Mouse (Mus musculus): ENCODE data around the gene Cdcp2. TPM values are rescaled to one million over a fixed set of nuclear protein-coding genes. Genes with fewer than 3 reads are reported as not detected.
"Not testable (repeated sequence)": the region's sequence is repeated elsewhere in the genome, so short reads cannot be mapped to it uniquely, and the experiment has no call there.

Cdcp2 gene
- polyA plus RNA-seq, 1 experiment = 0.04 TPM

DNA sequence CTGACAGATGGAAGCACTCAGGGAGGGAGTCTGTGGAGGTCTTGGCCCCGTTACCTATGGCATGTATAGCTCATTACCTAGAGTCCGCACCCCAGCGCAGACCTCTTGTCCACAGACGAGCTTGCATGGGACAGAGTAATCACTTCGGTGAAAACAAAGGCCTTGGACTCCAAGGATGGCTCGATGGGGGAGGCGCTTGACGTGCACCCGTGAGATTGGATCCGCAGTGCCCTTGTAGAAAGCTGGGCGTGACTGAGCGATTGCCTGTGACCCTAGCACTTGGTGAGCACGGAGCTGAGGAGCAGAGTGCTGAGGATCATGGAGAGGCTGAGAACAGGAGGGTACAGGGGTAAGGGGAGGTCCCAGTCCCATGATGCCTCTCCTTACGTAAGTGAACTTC, 5.0 kb upstream of the Cdcp2 start:
- no peak for DNase-seq (ENCODE audit: low read depth)

DNA sequence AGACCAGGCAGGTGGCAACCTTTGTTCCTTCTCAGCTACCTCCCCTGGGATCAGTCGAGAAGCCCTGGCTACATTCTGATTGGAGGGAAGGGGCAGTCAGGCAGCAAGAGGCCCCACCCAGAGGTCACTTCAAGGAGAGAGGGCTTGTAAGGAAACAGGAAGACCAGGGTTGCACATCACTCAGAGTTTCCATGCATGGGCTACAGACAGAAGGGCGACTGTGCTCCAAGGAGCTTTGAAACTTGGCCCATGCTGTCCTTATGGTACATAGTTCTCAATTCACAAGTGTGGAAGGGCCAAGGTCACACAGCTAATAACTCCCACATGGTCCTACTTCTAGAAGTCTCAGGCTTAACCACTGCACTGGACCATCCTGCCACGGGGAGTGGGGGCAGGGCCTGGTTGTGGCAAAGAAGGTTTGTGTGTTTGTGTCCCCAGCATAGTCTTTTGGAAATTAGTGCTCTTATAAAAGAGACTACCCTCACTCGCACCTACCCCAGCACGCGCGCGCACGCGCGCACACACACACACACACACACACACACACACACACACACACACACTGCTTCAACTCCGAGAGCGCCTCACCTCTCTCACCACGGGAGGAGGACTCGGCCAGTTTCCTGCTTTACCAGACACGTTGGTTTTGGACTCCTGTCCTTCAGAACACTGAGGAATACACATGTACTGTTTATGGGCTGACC, 2.1 kb upstream of the Cdcp2 start:
- no peak for DNase-seq (ENCODE audit: low read depth)

DNA sequence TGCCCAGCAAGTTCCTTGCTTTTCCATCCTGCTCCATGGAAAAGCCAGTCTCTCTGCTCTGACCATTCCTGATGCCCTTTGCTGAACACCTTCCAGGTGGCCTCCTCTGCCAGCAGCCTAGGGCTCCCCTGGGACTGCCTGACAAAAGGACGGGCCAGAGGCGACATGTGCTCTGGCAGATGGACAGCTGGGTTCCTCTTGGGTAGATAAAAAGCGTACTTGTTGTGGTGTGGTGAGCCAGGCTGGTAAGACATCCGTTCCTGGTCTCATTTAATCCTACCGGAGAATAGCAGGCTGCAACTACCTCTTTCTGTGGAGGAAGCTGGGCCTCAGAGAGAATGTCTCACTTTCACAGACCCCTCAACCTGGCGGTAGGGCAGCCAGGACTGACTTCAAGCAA, 648 bp upstream of the Cdcp2 start:
- no peak for DNase-seq (ENCODE audit: low read depth)

DNA sequence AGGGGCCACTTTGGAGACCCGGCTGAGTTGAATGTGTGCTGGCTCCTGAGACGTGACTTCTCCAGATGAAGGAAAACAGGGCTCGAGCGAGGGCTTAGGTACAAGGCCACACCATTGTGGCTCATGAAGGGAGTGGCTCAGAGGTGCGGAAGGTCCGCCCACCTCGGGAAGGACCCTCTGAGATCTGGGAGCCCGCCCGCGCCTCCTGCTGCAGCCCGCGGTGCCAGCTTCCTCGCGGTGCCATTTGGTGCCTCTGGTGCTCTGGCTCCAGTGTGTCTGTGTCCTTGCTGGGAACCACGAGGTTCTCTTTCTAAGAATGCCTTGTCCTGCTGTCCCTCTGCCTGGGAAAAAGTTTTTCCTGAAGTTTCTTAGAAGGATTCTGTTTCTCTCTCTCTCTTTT, 1.2 kb downstream of the Cdcp2 start:
- no peak for DNase-seq (ENCODE audit: low read depth)

- DNase-seq (ENCODE audit: low read depth) = no peak
Observed at GRCm38 (mm10) chr4:107098375-107098774, 1.7 kb downstream of the Cdcp2 start.

GRCm38 (mm10) chr4:107098791-107099525, 2.3 kb downstream of the Cdcp2 start:
- no peak for DNase-seq (ENCODE audit: low read depth)

- DNase-seq (ENCODE audit: low read depth) = no peak
Observed at GRCm38 (mm10) chr4:107102220-107102619, 5.5 kb downstream of the Cdcp2 start.

DNA sequence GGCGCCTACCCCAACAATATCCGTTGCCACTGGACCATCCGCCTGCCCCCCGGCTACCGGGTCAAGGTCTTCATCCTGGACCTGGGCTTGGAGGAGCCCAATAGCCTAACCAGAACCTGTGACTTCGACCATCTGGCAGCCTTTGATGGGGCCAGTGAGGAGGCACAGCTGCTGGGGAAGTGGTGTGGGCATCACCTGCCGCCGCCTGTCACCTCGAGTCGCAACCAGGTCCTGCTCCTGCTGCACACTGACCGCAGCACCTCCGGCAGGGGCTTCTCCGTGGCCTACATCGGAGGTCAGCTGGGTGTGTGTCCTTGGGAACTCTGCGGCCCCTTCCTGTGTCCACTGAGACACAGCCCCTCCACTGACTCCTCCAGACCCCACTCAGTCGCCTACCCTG, 10.1 kb downstream of the Cdcp2 start:
- no peak for DNase-seq (ENCODE audit: low read depth)

DNA sequence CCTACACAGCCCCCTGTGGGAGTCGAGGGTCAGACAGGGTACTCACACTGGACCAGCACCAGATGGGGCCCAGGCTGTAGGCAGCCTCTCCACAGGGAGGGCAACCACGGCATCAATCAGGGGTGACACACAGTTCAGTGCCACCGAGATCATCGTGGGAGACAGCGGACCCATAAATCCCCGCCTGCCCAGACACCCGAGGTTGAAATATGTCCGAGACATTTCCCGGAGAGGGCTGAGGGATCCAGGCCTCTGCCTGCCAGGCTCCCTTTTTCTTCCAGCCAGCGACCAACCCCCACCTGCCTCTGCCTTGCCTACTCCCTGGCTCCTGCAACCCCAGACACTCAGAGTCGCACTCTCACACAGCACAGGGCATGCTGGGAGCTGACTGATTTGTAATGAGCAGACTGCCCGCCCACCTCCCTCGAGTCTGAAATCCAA, 11.6 kb downstream of the Cdcp2 start:
- no peak for DNase-seq (ENCODE audit: low read depth)

DNA sequence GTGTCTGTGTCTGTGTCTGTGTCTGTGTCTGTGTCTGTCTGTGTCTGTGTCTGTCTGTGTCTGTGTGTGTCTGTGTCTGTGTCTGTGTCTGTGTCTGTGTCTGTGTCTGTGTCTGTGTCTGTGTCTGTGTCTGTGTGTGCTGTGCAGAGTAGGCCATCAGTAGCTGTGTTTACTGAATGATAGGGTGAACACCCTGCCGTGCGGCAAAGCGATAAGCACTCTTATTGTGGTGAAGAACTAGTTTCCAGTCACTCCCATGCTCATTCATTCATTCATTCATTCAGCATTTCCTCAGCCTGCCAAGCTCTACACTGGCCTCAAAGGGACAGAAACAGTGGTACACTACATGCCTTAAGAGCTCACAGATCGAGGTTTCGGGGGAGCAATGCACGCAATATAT, 12.5 kb downstream of the Cdcp2 start:
- not testable (repeated sequence) for DNase-seq (ENCODE audit: low read depth)

DNA sequence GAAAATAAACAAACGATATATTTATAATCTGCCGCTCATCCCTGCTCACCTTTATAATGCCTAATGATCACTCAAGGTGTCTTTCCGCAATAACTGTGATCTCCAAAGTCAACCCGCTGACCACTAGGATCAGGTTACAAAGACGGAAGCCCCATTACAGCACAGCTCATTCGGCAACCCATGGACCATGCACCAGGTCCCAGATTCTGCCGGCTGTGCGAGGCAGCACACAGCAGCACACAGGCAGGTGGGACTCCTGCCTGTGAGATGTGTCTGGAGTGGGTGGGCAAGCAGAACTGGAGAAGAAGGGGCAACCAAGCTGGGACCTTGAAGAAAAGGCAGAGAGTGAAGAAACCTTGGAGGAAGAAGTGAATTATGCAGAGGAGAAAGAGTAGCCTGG, 17.6 kb downstream of the Cdcp2 start:
- no peak for DNase-seq (ENCODE audit: low read depth)

GRCm38 (mm10) chr4:107117741-107118385, 21.2 kb downstream of the Cdcp2 start:
- DNase-seq (ENCODE audit: low read depth) = peak; percentile 88

DNA sequence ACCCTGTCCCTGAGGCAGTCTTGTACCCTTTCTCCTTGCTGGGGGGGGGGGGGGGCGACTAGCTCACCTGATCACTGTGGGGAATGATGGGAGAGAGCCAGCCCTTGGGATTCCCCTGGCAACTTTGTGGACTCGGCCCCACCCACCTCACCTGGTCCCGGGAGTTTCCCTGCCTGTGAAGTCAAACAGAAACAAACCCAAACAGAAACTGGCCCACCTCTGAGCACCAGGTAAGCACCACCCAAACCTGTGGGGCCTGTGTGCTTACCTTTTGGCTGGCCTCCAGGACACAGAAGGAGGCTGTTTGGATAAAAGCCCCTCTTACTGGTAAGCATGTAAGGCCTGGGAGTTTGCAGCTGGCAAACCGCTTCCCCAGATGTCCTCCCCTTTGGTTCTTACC, 22.4 kb downstream of the Cdcp2 start:
- DNase-seq (ENCODE audit: low read depth) = no peak

- DNase-seq (ENCODE audit: low read depth) = no peak
Observed at GRCm38 (mm10) chr4:107120676-107121075, 24.0 kb downstream of the Cdcp2 start.

DNA sequence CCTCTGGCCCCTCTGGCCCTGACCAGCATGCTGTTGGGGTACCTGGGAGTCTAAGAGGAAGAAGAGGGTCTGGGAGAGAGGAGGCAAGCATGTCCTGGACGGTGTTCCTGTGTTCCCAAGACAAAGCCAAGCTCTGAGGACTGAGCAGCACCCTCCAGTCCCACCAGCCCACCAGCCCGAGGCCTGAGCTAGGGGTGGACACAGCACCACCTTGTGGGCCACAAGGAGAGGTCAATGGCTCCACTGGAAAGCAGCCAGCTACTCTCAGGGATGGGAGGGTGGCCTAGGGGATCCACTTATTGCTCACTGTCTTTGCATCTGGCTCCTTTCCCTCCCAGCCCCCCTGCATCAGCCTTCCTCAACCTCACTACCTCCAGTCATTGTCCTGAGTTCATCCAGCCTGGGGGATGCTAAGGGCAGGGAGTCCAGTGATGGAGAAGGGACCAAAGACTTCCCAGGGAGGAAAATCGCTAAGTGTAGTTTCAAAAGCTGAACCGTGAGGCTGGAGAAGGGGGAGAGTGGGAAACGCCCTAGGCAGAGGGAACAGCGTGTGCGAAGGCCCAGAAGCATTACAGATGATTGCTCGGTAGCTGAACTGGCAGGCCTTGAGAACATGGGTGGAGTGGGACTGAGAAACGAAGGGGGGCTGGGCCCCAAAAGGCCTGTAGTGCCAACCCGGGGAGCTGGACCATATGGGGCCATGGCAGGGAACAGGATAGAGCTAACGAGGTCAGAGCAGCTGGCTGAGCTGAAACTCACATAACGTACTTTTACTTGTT, 24.7 kb downstream of the Cdcp2 start:
- no peak for DNase-seq (ENCODE audit: low read depth)

- no peak for DNase-seq (ENCODE audit: low read depth)
Observed at GRCm38 (mm10) chr4:107124376-107124775, 27.7 kb downstream of the Cdcp2 start.

DNA sequence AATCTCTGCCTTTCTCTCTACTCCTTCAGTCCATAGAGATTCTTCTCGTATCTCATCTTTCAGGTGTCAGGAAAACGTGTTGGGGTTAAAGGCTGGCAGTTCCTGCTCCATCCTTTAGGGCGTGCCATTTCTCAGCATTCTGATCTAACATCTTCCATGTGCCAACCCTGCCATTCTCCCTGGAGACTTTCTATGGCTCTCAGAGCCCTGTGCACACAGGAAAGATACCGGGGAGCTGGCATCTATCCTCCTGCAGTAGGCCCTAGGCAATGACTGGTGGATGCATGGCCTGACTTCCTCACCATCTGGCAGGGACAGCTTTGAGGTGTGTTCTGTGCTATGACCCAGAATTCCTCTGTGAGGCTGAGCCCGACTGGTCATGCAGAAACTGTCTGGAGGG, 28.4 kb downstream of the Cdcp2 start:
- DNase-seq (ENCODE audit: low read depth) = no peak

DNA sequence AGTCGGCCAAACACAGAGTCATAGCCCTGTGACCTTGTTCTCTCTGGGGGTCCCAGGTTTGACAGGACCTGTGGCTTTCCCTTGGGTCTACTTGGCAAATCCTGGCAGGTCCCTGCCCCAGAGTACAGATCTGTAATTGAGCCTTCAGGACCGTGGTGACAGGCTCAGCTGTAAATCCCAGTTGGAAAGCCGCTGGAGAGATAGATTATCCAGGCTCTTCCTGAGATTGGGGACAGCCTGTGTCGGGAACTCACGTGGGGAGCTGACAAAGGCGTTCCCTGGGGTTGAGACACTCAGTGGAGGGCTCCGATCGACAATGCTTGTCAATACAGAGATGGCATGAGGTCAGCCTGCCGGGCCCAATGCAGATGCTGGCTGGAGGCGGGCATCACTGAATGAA, 29.7 kb downstream of the Cdcp2 start:
- DNase-seq (ENCODE audit: low read depth) = no peak

DNA sequence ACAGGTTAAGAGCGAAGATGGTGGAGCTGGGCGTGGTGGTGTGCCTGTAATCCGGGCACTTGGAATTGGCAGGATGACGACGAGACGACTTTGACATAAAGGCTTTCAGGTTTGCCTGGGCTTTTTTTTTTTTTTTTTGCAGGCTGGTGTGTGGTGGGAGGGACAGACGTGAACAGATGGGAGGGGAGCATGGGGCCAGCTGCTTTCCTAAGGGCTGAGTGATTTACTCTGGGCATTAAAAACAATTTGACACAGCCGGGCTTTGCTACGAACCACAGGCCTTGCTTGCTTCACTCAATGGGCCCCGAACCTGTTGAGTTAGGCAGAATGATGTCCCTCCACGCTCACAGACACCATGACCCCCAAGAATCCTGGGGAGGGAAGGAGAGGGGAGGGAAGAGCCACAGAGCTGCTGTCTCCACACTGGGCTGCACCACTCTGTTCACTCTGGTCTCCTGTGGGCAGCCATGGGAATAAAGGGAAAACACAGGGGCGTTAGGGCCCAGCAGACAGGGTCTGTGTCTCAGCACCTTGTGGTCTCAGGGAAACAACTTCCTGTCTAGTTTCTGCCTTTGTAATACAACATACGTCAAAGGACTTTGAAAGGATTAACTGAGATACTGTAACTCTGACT, 30.3 kb downstream of the Cdcp2 start:
- no peak for DNase-seq (ENCODE audit: low read depth)

DNA sequence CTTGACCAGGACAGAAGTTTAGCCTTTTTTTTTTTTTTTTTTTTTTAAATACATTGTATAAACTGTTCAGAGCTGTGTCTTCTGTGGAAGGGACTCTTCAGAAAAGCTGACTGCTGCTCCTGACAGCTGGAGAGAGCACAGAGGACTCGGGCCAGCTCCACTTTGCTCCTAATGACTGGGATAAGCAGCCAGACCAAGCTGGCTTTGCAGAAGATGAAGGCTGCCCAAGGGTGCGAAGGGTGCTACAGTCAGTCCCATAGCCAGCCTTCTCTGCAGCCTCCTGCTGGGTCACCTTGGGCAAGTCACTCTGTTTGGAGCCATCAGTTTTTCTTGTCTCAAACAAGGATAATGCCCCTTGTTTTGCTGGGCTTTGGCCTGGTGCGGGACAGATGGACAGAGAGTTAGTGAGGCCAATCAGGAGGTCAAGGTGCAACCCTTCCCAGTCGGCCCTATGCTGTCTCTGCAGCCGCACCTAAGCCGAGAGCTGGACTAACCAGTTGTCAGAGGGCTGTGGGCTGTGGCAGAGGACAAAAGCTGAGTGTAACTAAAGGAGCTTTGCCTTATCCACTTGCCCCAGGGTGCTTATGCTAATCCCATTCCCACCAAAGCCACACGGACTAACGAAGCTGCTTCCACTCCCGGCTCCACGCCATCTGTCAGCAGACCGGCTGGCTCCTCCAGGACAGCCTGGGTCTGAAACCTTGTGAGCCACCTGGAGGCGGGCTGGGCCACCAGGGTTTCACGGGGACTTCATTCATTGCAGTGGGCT, 31.4 kb downstream of the Cdcp2 start:
- no peak for DNase-seq (ENCODE audit: low read depth)

DNA sequence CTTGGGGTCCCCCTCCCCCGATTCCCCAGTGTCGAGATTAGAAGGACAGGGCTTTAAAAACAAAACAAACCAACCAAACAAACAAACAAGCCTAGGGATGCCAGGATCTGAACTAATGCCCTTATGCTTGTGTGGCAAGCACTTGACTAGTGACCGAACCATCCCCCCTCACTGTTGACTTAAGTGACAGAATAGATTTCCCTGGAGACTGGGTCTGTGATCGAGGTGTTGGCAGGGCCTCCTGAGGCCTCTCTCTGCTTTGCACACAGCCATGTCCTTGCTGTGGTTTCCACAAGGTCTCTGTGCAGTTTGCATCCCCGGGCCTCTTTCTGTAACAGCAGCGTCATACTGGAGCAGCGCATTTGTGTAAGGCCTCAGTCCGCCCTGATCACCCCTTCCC, 32.7 kb downstream of the Cdcp2 start:
- no peak for DNase-seq (ENCODE audit: low read depth)

Data from gonadal fat pad, adult 2 months (tissue).